Mouse (Mus musculus): ENCODE data around the gene Gm11562. TPM values are rescaled to one million over a fixed set of nuclear protein-coding genes. Genes with fewer than 3 reads are reported as not detected.
"Not testable (repeated sequence)": the region's sequence is repeated elsewhere in the genome, so short reads cannot be mapped to it uniquely, and the experiment has no call there.

Gene Gm11562
- polyA plus RNA-seq, 1 experiment from 2014 or later, result not detected

DNA sequence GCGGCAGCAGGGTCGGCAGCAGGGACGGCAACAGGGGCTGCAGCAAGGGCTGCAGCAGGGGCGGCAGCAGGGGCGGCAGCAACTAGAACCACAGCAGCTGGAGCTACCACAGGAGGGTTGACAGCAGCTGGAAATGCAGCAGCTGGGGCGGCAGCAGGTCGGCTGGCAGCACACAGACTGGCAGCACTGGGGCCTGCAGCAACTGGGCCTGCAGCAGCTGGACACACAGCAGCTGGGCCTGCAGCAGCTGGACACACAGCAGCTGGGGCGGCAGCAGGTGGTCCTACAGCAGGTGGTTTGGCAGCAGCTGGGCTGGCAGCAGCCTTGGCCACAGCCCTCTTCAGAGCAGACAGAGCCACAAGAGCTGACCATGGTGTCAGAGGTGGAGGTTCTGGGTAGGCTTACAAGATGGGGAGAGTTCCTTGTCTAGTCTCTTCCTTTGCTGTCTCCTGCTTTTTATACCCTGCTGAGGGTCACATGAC lies 14.5 kb upstream of the Gm11562 start, which contains the start of gene Krtap4-2:
Krtap4-2 (minus strand) TSS at position 432 of the 482 bp plus-strand sequence.
- Histone ChIP-seq H3K36me3 (no peaks in the 10 kb centered on the region), H3K9me3 (no peaks in the 10 kb centered on the region), H3K4me2 (no peak within 1 kb of the TSS), H3K27me3 (replicated peaks) (no peaks in the 10 kb centered on the region), H3K9ac (no peak within 1 kb of the TSS), H3K4me3 (replicated peaks) (no peak within 1 kb of the TSS), H3K27ac (no peak within 1 kb of the TSS), H3K4me1 (0 out of 2 replicates have a peak, but pooled peaks cover 3% of the 10 kb centered on the region)
- no peak for ATAC-seq (ENCODE audit: insufficient read depth, low FRiP score, low read depth)
- WGBS, result 30% methylated on average over 8 of the region's 8 CpGs

DNA sequence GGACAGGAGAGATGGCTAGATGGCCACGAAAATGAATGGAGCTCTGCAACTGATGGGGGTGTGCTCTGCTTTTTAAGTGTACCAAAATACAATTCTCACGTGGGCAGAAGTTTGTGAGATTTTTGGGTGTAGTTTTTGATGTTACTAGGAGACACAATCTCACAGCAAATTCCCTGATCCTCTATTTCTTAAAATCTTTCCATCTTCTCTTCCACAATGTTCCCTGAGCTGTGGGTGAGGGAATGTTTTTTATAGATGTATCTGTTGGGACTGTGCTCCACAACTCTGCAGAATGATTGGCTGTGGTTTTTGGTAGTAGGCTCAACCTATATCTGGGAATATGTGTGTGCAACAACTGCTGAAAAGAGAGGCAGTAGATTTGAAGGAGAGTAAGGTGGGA lies 13.1 kb upstream of the Gm11562 start:
- WGBS, result 62% methylated on average over 2 of the region's 2 CpGs
- Histone ChIP-seq H3K4me3 (replicated peaks) (no peak overlapping the region), H3K36me3 (no peaks in the 10 kb centered on the region), H3K27me3 (replicated peaks) (no peaks in the 10 kb centered on the region), H3K4me2 (no peak overlapping the region), H3K27ac (no peak overlapping the region), H3K9me3 (no peaks in the 10 kb centered on the region), H3K4me1 (0 out of 2 replicates have a peak, but pooled peaks cover 3% of the 10 kb centered on the region), H3K9ac (no peak overlapping the region)
- ATAC-seq (ENCODE audit: insufficient read depth, low FRiP score, low read depth), result no peak

DNA sequence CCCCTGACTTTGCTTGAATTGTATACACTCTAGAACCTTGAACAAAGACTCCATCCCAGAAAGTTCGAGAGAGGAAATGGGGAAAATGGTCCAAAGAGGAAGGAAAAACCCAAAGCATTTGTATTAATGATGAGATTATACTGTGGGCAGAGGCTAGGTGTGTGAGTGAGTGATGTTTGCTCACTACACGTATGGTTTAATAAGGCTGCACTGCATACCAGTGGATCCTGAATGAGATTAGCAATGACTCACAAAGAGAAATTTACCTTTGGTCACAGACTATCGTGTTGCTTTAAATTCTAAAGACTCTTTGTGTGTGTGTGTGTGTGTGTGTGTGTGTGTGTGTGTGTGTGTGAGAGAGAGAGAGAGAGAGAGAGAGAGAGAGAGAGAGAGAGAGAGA lies 10.7 kb upstream of the Gm11562 start:
- Histone ChIP-seq H3K27me3 (replicated peaks) (no peaks in the 10 kb centered on the region), H3K4me2 (no peak overlapping the region), H3K36me3 (no peaks in the 10 kb centered on the region), H3K4me1 (0 out of 2 replicates have a peak, but pooled peaks cover 3% of the 10 kb centered on the region), H3K9me3 (no peaks in the 10 kb centered on the region), H3K27ac (no peak overlapping the region), H3K9ac (no peak overlapping the region), H3K4me3 (replicated peaks) (no peak overlapping the region)
- ATAC-seq (ENCODE audit: insufficient read depth, low FRiP score, low read depth), result no peak
- 48% methylated on average over 3 of the region's 3 CpGs for WGBS

DNA sequence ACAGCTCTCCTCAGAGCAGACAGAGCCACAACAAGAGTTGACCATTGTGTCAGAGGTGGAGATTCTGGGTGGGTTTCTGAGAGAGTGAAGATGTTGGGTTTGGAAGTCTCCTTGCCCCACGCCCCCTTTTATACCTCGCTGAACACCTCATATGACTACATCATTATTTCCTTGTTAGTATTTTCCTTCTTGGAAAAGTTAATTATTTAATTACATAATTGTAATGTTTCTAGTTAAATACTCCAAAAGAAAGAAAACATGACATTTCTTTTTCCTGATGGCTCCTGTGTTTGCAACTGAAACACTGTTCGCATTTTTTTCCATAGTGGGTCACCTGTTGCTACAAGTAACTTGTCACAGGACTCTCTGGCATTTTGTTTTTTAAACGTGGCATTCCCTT lies 7.9 kb upstream of the Gm11562 start, which contains the start of gene Krtap4-1:
Krtap4-1 (minus strand) TSS at position 101 of the 400 bp plus-strand sequence.
- no peak for ATAC-seq (ENCODE audit: insufficient read depth, low FRiP score, low read depth)
- H3K27ac ChIP-seq, result no peak within 1 kb of the TSS
- WGBS, result 78% methylated on average over 4 of the region's 4 CpGs

DNA sequence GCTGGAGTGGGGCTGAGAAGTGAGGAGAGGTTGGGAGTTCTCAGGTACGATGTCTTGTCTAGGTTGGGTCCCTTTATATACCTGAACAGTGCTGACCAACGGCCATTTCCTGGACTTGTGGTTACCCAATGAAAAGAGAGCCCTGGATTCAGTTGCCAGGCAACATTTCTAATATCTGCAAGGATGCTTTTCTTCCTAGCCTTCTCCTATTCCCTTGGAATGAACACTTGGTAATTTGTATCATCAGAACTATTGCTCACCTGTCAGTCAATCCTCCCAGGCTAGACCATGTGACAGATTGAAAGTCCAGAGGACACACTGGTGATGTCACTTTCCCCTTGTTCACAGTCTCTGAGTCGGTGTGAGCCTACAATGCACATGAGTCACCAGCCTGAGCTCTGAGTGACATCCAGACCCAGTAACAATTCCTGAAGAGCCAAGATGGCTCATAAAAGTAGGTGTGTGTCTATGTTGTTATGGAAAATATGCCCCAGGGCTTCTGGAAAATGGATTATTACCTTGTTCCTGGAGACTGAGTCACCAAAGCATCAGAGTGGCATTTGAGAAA lies 5.4 kb downstream of the Gm11562 start, which contains the start of gene Krtap2-4:
Krtap2-4 (minus strand) TSS at position 51 of the 568 bp plus-strand sequence.
- Histone ChIP-seq H3K4me1 (no peaks in the 10 kb centered on the region), H3K4me2 (no peak within 1 kb of the TSS), H3K36me3 (no peaks in the 10 kb centered on the region), H3K27me3 (replicated peaks) (no peaks in the 10 kb centered on the region), H3K9me3 (no peaks in the 10 kb centered on the region), H3K4me3 (replicated peaks) (no peak within 1 kb of the TSS), H3K9ac (no peak within 1 kb of the TSS), H3K27ac (no peak within 1 kb of the TSS)
- 67% methylated on average over 3 of the region's 3 CpGs for WGBS
- no peak for ATAC-seq (ENCODE audit: insufficient read depth, low FRiP score, low read depth)

More for the DNA sequence above, 7.9 kb upstream of the Gm11562 start, which contains the start of gene Krtap4-1:
- no peaks in the 10 kb centered on the region for H3K9me3 ChIP-seq
- H3K4me3 ChIP-seq (replicated peaks), result no peak within 1 kb of the TSS
- H3K4me1 ChIP-seq, result 0 out of 2 replicates have a peak, but pooled peaks cover 3% of the 10 kb centered on the region
- H3K36me3 ChIP-seq, result no peaks in the 10 kb centered on the region
- H3K9ac ChIP-seq, result no peak within 1 kb of the TSS
- H3K4me2 ChIP-seq, result no peak within 1 kb of the TSS
- no peaks in the 10 kb centered on the region for H3K27me3 ChIP-seq (replicated peaks)

DNA sequence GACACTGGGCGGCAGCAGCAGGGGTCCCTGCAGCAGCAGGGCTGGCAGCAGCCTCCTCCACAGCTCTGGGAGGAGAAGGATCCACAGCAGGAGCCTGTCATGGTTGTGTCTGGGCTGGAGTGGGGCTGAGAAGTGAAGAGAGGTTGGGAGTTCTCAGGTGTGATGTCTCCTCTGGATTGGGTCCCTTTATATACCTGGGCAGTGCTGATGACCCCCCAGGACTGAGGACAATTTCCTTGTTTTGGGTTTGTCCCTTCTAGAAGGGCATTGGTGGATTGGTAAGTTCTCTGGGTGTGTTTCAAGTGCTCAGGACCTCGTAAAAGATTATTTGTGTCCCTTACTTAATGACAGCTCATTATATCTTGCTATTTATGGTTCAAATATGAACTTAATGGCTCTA lies 10.1 kb downstream of the Gm11562 start, which contains the start of gene Gm11937:
Gm11937 (minus strand) TSS at position 101 of the 400 bp plus-strand sequence.
- WGBS, result 63% methylated on average over 1 of the region's 2 CpGs
- not testable (repeated sequence) for ATAC-seq (ENCODE audit: insufficient read depth, low FRiP score, low read depth); H3K36me3 ChIP-seq

DNA sequence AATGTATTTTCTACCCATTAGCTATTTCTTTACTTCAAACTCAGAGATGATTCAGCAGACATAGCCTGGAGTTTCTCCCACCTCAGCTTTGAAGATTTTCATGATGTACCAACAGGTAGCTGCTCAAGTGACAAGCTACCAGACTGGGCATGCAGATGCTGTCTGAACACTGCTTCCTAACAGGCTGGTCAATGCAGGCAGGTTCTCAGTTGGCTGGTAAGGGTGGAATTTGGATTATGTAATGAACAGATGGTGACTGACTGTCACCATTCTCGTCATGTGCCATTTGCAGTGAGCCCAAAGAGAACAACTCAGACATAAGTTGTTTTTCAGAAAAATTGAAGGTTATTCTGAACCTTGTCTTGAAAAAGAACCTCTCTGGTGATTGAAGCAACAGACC lies 11.1 kb downstream of the Gm11562 start:
- Histone ChIP-seq H3K36me3 (no peaks in the 10 kb centered on the region), H3K4me1 (no peaks in the 10 kb centered on the region), H3K4me3 (replicated peaks) (no peak overlapping the region), H3K9ac (no peak overlapping the region), H3K4me2 (no peak overlapping the region), H3K9me3 (no peaks in the 10 kb centered on the region), H3K27me3 (replicated peaks) (no peaks in the 10 kb centered on the region), H3K27ac (no peak overlapping the region)
- 63% methylated on average over 1 of the region's 1 CpGs for WGBS
- no peak for ATAC-seq (ENCODE audit: insufficient read depth, low FRiP score, low read depth)

More for the DNA sequence above, 10.1 kb downstream of the Gm11562 start, which contains the start of gene Gm11937:
- not testable (repeated sequence) for H3K27ac ChIP-seq; H3K9me3 ChIP-seq; H3K27me3 ChIP-seq (replicated peaks); H3K4me3 ChIP-seq (replicated peaks); H3K9ac ChIP-seq; H3K4me2 ChIP-seq; H3K4me1 ChIP-seq

DNA sequence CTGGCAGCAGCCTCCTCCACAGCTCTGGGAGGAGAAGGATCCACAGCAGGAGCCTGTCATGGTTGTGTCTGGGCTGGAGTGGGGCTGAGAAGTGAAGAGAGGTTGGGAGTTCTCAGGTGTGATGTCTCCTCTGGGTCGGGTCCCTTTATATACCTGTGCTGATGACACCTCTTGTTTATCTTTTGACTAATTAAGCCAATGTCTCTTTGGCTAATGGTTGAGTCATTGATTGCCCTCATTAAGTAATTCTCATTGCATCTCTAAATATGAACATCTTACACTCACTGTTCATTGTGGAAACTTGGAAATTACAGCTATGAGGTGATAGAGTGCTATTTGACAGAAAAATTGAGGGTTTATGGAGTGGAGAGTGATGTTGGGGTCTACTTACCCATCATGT lies 17.0 kb downstream of the Gm11562 start, which contains the start of gene Gm11938:
Gm11938 (minus strand) TSS at position 101 of the 400 bp plus-strand sequence.
- H3K9ac ChIP-seq; H3K9me3 ChIP-seq; H3K4me2 ChIP-seq; ATAC-seq (ENCODE audit: insufficient read depth, low FRiP score, low read depth); H3K36me3 ChIP-seq; H3K27me3 ChIP-seq (replicated peaks); H3K4me1 ChIP-seq; H3K27ac ChIP-seq; H3K4me3 ChIP-seq (replicated peaks): not testable (repeated sequence)
- WGBS, result 48% methylated on average over 1 of the region's 1 CpGs

DNA sequence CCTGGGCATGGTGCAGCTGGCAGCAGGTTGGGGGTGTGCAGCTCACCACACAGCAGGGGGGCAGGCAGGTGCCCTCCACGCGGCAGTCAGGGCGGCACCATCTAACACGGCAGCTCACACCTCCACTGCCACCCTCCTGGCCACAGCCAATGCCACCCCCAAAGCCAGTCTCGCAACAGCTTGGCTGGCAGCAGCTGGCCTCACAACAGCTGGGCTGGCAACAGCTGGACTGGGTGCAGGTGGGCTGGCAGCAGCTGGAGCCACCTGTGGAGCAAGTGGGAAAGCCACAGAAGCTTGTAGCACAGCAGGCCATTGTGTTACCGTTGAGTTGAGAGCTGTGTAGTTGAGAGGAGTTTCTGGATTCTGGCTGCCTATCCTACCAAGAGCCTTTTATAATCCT lies 22.5 kb downstream of the Gm11562 start, which contains the start of gene Krtap9-3:
Krtap9-3 (minus strand) TSS at position 364 of the 400 bp plus-strand sequence.
- H3K4me1 ChIP-seq; H3K9ac ChIP-seq; H3K27me3 ChIP-seq (replicated peaks); H3K4me2 ChIP-seq; ATAC-seq (ENCODE audit: insufficient read depth, low FRiP score, low read depth); H3K27ac ChIP-seq; H3K4me3 ChIP-seq (replicated peaks); H3K36me3 ChIP-seq; H3K9me3 ChIP-seq: not testable (repeated sequence)
- 72% methylated on average over 6 of the region's 6 CpGs for WGBS

DNA sequence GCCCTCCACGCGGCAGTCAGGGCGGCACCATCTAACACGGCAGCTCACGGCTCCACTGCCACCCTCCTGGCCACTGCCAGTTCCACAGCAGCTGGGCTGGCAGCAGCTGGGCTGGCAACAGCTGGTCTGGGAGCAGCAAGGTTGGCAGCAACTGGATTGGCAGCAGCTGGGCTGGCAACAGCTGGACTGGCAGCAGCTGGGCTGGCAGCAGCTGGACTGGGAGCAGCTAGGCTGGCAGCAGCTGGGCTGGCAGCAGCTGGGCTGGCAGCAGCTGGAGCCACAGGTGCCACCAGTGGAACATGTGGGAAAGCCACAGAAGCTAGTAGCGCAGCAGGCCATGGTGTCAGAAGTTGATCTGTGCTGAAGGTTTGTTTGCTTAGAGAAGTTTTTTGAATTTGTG lies 29.3 kb downstream of the Gm11562 start, which contains the start of gene Krtap1-3:
Krtap1-3 (minus strand) TSS at position 359 of the 400 bp plus-strand sequence.
- ATAC-seq (ENCODE audit: insufficient read depth, low FRiP score, low read depth), result no peak
- 81% methylated on average over 6 of the region's 6 CpGs for WGBS
- no peak within 1 kb of the TSS for H3K9ac ChIP-seq
- H3K27ac ChIP-seq, result no peak within 1 kb of the TSS
- H3K27me3 ChIP-seq (replicated peaks), result no peaks in the 10 kb centered on the region
- no peaks in the 10 kb centered on the region for H3K36me3 ChIP-seq
- H3K9me3 ChIP-seq, result no peaks in the 10 kb centered on the region
- H3K4me3 ChIP-seq (replicated peaks), result no peak within 1 kb of the TSS
- no peak within 1 kb of the TSS for H3K4me2 ChIP-seq
- H3K4me1 ChIP-seq, result no peaks in the 10 kb centered on the region

DNA sequence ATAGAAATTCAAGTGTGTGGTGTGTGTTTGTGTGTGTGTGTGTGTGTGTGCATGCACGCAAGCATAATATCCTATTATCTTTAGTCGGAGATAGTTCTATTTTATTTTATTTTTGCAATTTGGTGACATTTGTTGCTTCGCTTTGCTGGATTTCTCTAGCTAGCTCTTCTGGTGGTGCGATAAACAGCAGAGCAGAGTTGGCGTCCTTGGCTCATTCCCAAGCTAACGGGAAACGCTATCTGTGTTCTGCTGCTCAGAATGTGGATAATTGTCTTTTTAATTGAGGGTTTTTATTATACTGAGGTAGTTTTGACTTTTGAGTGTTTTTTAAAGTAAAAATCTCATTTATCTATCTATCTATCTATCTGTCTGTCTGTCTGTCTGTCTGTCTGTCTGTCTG lies 35.1 kb downstream of the Gm11562 start:
- 81% methylated on average over 7 of the region's 7 CpGs for WGBS

DNA sequence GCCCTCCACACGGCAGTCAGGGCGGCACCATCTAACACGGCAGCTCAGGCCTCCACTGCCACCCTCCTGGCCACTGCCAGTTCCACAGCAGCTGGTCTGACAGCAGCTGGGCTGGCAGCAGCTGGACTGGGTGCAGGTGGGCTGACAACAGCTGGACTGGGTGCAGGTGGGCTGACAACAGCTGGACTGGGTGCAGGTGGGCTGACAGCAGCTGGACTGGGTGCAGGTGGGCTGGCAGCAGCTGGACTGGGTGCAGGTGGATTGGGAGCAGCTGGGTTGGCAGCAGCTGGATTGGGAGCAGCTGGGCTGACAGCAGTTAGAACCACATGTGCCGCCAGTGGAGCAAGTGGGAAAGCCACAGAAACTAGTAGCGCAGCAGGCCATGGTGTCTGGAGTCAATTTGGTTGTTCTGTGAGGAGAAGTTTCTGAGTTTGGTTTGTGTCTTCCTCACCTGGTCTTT lies 37.0 kb downstream of the Gm11562 start, which contains the start of gene Krtap1-4:
Krtap1-4 (minus strand) TSS at position 410 of the 460 bp plus-strand sequence.
- ATAC-seq (ENCODE audit: insufficient read depth, low FRiP score, low read depth), result no peak
- WGBS, result 77% methylated on average over 5 of the region's 5 CpGs

More for the DNA sequence above, 35.1 kb downstream of the Gm11562 start:
- no peaks in the 10 kb centered on the region for H3K9me3 ChIP-seq
- no peak overlapping the region for H3K27ac ChIP-seq
- H3K27me3 ChIP-seq (replicated peaks), result no peaks in the 10 kb centered on the region
- ATAC-seq (ENCODE audit: insufficient read depth, low FRiP score, low read depth), result no peak
- H3K4me2 ChIP-seq, result no peak overlapping the region
- H3K4me3 ChIP-seq (replicated peaks), result no peak overlapping the region
- H3K4me1 ChIP-seq, result no peaks in the 10 kb centered on the region
- no peak overlapping the region for H3K9ac ChIP-seq
- H3K36me3 ChIP-seq, result no peaks in the 10 kb centered on the region

More for the DNA sequence above, 37.0 kb downstream of the Gm11562 start, which contains the start of gene Krtap1-4:
- Histone ChIP-seq H3K4me1 (no peaks in the 10 kb centered on the region), H3K36me3 (no peaks in the 10 kb centered on the region), H3K27ac (no peak within 1 kb of the TSS), H3K27me3 (replicated peaks) (no peaks in the 10 kb centered on the region), H3K4me3 (replicated peaks) (no peak within 1 kb of the TSS), H3K9me3 (no peaks in the 10 kb centered on the region), H3K9ac (no peak within 1 kb of the TSS), H3K4me2 (no peak within 1 kb of the TSS)
